Mouse (Mus musculus) ES-E14 (cell line): ENCODE data around the gene Pygl. TPM values are rescaled to one million over a fixed set of nuclear protein-coding genes. Genes with fewer than 3 reads are reported as not detected.

ENCODE experiments used
- DNase-seq: peaks from one replicate; pipeline ENCODE4 v3.0.0-alpha.2; 2013; ENCODE audit warnings: low read depth, low spot score
- H3K27ac ChIP-seq: 2 replicates; pipeline ENCODE4 v1.5.1; 2012; ENCODE audit warnings: low read depth, mild to moderate bottlenecking, low read length, moderate library complexity, mixed read lengths; ENCODE audit not compliant: poor library complexity, insufficient read depth, severe bottlenecking
- H3K36me3 ChIP-seq: 2 replicates; pipeline ENCODE4 v1.6.1; 2012; ENCODE audit warnings: mild to moderate bottlenecking, low read length, moderate library complexity, mixed read lengths; ENCODE audit not compliant: control insufficient read depth, poor library complexity, insufficient read depth, severe bottlenecking
- H3K4me1 ChIP-seq, 2 experiments: fragments of 150-350 bp in 1 of 2; sonication (generic) in 1 of 2; 2 replicates each; pipeline ENCODE4 v1.6.1; 2012; ENCODE audit warnings: low read length in 2 of 2, mild to moderate bottlenecking in 1 of 2, mixed read lengths in 1 of 2; ENCODE audit not compliant: control insufficient read depth in 2 of 2, insufficient read depth in 2 of 2, poor library complexity in 1 of 2
- H3K4me3 ChIP-seq, 2 experiments: fragments of 150-350 bp in 1 of 2; sonication (generic) in 1 of 2; 2 replicates each; pipeline ENCODE4 v1.5.1; 2012; ENCODE audit warnings: low read length in 2 of 2, low read depth in 1 of 2, mild to moderate bottlenecking in 1 of 2, mixed read lengths in 1 of 2; ENCODE audit not compliant: insufficient read depth in 1 of 2, poor library complexity in 1 of 2, severe bottlenecking in 1 of 2
- H3K9ac ChIP-seq: 2 replicates; pipeline ENCODE4 v1.6.1; 2012; ENCODE audit warnings: low read depth, mild to moderate bottlenecking, low read length, mixed read lengths; ENCODE audit not compliant: poor library complexity, insufficient read depth, severe bottlenecking
- H3K9me3 ChIP-seq: fragments of 150-350 bp; sonication (generic); 2 replicates; pipeline ENCODE4 v1.6.1; 2012; ENCODE audit warnings: low read depth, mild to moderate bottlenecking, low read length; ENCODE audit not compliant: control insufficient read depth, insufficient read depth
- CHD2 ChIP-seq: IDR thresholded peaks from 2 replicates; pipeline ENCODE4 v1.6.1; 2014; ENCODE audit warnings: mild to moderate bottlenecking, low read depth, low read length, inconsistent platforms
- HCFC1 ChIP-seq: IDR thresholded peaks from 2 replicates; pipeline ENCODE4 v1.6.1; 2012; ENCODE audit warnings: low read length, inconsistent platforms, borderline replicate concordance; ENCODE audit not compliant: insufficient read depth
- MAFK ChIP-seq: IDR thresholded peaks from 2 replicates; pipeline ENCODE4 v1.6.1; 2014; ENCODE audit warnings: mild to moderate bottlenecking, low read depth, low read length, inconsistent platforms; ENCODE audit not compliant: insufficient read depth
- ZC3H11A ChIP-seq: IDR thresholded peaks from 2 replicates; pipeline ENCODE4 v1.6.1; 2012; ENCODE audit warnings: low read depth, mild to moderate bottlenecking, inconsistent platforms, low read length, borderline replicate concordance
- ZNF384 ChIP-seq: IDR thresholded peaks from 2 replicates; pipeline ENCODE4 v1.6.1; 2012; ENCODE audit warnings: low read depth, low read length, inconsistent platforms
- in situ Hi-C, 2 experiments: fragments of 600-800 bp; cut with MboI; formaldehyde crosslinking; loops; one replicate each; pipeline ENCODE4 v1.15.1; 2025; ENCODE audit warnings: low sequenced_read_pairs in 2 of 2, inconsistent platforms in 1 of 2; ENCODE audit not compliant: unreplicated experiment in 2 of 2
- total RNA-seq: library from RNA; depleted of rRNA; stranded (reverse); fragments of 300-350 nt; gene quantifications from 2 replicates; pipeline ENCODE4 v1.2.3, GENCODE M21; 2012

Gene Pygl
- total RNA-seq, 1 experiment: 1.4 TPM

DNA sequence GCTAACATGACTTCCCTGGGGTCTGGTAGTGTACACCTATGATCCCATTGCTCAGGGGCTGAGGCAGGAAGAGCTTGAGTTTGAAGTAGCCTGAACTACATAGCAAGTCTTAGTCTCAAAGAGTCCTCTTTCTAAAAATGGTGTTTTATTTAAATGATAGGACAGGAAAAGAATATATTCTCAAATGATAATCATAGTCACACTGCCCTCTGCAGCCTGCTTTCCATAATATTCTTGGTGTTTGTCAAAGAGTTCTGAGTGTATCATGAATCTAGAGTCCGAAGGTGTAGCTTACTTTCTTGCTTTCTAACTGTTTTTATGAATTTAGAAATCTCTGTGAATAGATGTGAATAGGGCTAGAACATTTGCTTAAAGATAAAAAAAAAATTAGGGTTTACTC, 61.3 kb downstream of the Pygl start:
- DNase-seq: no peak
- H3K4me3 ChIP-seq: no peak overlapping the region
- H3K27ac ChIP-seq: no peak overlapping the region
- in situ Hi-C loops: no loop called here
- H3K9ac ChIP-seq: no peak overlapping the region
- H3K9me3 ChIP-seq: no peaks in the 10 kb centered on the region
- TF ChIP-seq MAFK (no peak), HCFC1 (no peak), CHD2 (no peak), ZNF384 (no peak), ZC3H11A (no peak)
- no peaks in the 10 kb centered on the region for H3K4me1 ChIP-seq
- H3K36me3 ChIP-seq: no peaks in the 10 kb centered on the region

DNA sequence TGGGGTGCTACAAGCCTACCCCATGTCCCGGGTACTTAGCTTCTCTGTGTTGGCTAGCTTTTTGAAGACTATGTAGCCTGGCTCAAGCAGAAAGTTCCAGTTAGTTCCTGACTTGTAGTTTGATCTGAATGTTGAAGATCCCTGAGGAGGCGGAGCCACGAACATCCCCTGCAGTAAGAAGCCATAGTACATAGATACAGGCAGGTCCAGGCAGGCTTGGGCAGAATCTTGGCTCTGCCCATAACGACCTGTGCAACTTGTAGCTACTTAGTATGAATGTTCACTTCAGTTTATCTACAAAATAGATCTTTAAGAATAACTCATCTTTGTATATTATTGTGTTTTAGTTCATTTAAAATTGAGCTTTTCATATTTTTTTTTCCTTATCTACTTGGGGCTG, 63.3 kb downstream of the Pygl start:
- no peaks in the 10 kb centered on the region for H3K4me1 ChIP-seq
- H3K9me3 ChIP-seq: no peaks in the 10 kb centered on the region
- no peak overlapping the region for H3K4me3 ChIP-seq
- no peaks in the 10 kb centered on the region for H3K36me3 ChIP-seq
- in situ Hi-C loops: no loop called here
- no peak for DNase-seq
- no peak overlapping the region for H3K27ac ChIP-seq
- no peak overlapping the region for H3K9ac ChIP-seq
- no peak for TF ChIP-seq CHD2
- no peak for TF ChIP-seq ZNF384
- TF ChIP-seq ZC3H11A: no peak
- no peak for TF ChIP-seq HCFC1
- TF ChIP-seq MAFK: no peak

DNA sequence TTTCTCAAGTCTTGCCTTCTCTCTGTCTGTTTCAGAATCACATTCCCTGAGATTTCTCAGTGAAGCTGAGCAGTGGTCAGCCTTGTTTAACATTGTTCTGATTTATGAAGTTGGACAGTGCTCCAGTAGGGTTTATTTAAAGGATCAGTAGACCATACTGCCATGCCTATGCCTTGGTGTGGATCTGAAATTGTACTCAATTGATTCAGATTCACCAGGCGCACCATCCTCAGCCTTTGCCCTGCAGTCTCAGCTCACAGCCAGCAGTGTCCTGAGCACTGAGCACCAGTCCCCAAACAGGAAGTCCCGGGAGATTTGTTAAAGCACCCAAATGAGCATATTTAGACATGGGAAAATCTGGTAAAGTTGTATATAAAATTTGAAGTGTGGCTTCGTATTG, 66.5 kb downstream of the Pygl start:
- H3K4me3 ChIP-seq: no peak overlapping the region
- no peak overlapping the region for H3K9ac ChIP-seq
- TF ChIP-seq HCFC1: no peak
- TF ChIP-seq ZNF384: no peak

DNA sequence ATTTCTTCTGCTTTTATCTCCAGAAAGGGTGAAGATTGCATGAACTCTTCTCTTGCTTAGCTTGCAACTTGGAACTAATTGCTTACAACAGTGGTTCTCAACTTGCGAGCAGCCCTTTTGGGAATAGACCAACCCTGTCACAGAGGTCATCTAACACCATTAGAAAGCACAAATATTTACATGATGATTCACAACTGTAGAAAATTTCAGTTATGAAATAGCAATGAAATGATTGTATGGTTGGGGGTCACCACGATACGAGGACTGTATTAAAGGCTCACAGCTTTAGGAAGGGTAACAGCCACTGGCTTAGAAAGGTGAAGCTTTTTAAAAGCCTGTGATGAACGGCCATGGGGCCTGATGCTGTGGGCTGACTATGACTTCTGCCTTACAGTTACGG, 70.2 kb downstream of the Pygl start:
- no peak for DNase-seq
- no peak overlapping the region for H3K4me3 ChIP-seq
- no peak for TF ChIP-seq ZNF384
- no peak for TF ChIP-seq CHD2
- TF ChIP-seq MAFK: no peak
- TF ChIP-seq ZC3H11A: no peak
- TF ChIP-seq HCFC1: no peak
- H3K27ac ChIP-seq: no peak overlapping the region
- no peaks in the 10 kb centered on the region for H3K4me1 ChIP-seq
- in situ Hi-C loops: no loop called here
- no peaks in the 10 kb centered on the region for H3K9me3 ChIP-seq
- H3K9ac ChIP-seq: no peak overlapping the region
- H3K36me3 ChIP-seq: no peaks in the 10 kb centered on the region

More for the DNA sequence above, 66.5 kb downstream of the Pygl start:
- Histone ChIP-seq H3K36me3 (no peaks in the 10 kb centered on the region), H3K27ac (no peak overlapping the region), H3K4me1 (no peaks in the 10 kb centered on the region), H3K9me3 (no peaks in the 10 kb centered on the region)
- DNase-seq: no peak
- in situ Hi-C loops: no loop called here

DNA sequence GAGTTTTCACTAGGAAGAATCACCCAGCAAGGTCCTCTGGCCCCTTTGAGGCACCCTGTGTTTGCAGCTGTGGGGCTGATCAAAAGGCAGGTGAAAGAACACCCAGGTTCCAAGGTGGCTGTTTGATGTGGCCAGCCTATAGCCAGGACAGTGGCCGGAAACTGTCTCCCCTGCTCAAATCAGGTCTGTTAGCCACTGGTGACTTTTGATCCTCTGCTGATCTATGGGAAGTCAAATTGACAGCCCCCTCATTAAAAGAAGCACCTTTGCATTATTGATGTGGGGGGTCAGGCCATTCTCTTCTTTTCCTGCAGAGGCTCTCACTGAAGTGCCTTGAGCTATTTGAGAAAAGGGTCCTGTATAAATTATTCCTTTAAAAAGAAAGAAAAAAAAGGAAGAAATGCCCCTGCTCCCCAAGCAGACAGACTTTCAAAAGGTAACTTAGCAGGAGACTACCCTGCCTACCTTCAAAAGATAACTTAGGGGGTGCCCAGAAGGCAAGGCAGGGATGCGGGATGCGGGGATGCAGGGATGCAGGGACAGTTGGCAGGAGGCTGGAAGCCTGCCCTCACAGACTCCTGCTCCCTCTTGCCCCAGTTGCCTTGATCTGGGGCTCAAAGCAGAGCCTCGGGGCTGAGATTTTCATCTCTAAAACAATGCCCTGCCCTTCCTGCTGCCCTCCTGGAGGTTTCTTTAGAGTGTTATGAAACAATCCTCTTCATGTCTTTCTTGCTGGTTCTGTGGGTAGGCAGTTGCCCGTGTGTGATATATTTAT, 73.8 kb downstream of the Pygl start:
- Histone ChIP-seq H3K36me3 (no peaks in the 10 kb centered on the region), H3K9me3 (no peaks in the 10 kb centered on the region), H3K9ac (no peak overlapping the region), H3K4me1 (peaks cover 0 to 5% of the 10 kb centered on the region in 2 experiments; a peak in 1 of 4 replicates), H3K27ac (no peak overlapping the region), H3K4me3 (no peak overlapping the region)
- TF ChIP-seq HCFC1 (no peak), ZC3H11A (no peak), ZNF384 (no peak), MAFK (no peak), CHD2 (no peak)
- in situ Hi-C loops: no loop called here
- no peak for DNase-seq
